Mouse (Mus musculus): ENCODE results near the gene Pcsk2.

DNA sequence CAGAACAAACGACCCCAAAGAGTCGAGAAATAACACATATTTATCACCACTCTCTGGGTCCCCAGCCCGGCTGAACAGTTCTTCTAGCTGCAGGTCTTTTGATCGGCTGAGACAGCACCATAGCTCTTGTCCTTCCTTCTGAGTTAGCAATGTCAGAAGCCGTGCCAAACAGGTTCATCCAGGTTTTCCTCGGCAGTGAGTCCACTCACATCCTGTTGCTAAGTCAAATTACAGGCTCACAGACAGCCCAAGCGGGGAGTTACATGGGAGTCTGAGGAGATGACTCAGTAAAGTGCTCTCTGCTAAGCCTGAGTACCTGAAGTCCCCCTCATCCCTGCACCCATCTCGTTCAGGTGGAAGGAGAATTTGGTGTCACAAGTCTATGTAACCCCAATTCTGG is 318.6 kb downstream of the Pcsk2 start:
- TF ChIP-seq HCFC1 (IDR thresholded peaks at IDR 0.05; ENCODE audit: borderline replicate concordance, insufficient read depth, low read length), result no peak
- no peak for TF ChIP-seq MAFK (IDR thresholded peaks at IDR 0.05; ENCODE audit: insufficient read depth, low read depth, low read length)

All from ES-E14 (cell line).